Mouse (Mus musculus) midbrain, postnatal 0 days (tissue): ENCODE measurements at regions not wholly inside any gene's neighbourhood (a gene's known extent, or its start where the extent isn't known, plus 50 kb on each side); places are given as distances from the start of the nearest gene placed in this dataset.
A peak's percentile ranks its signal among the peaks of the same experiment; 100 is the strongest.

Source experiments
- ATAC-seq: fragments of 200-750 bp; cut with Nextera tagmentation; 2 replicates; pipeline ENCODE4 v1.8.0; 2017; ENCODE audit warnings: moderate number of reproducible peaks, mild to moderate bottlenecking, moderate TSS enrichment, moderate library complexity; ENCODE audit not compliant: low FRiP score
- DNase-seq: peaks from one replicate; pipeline ENCODE4 v3.0.0-alpha.2; 2015; ENCODE audit warnings: low spot score
- H3K27ac ChIP-seq: fragments of 300-500 bp; sonication (generic); 2 replicates; pipeline ENCODE4 v1.5.1; 2014; ENCODE audit warnings: low read depth, mild to moderate bottlenecking, low read length, mixed read lengths
- H3K27me3 ChIP-seq: fragments of 300-500 bp; sonication (generic); 2 replicates; pipeline ENCODE4 v1.6.1; 2014; ENCODE audit warnings: low read length, control low read depth, mixed read lengths; ENCODE audit not compliant: insufficient read depth
- H3K36me3 ChIP-seq: fragments of 300-500 bp; sonication (generic); 2 replicates; pipeline ENCODE4 v1.6.1; 2014; ENCODE audit warnings: low read length, control low read depth, mixed read lengths; ENCODE audit not compliant: insufficient read depth
- H3K4me1 ChIP-seq: fragments of 300-500 bp; sonication (generic); 2 replicates; pipeline ENCODE4 v1.6.1; 2014; ENCODE audit warnings: mild to moderate bottlenecking, control low read depth, antibody characterized with exemption, low read length, mixed read lengths; ENCODE audit not compliant: insufficient read depth
- H3K4me2 ChIP-seq: fragments of 300-500 bp; sonication (generic); 2 replicates; pipeline ENCODE4 v1.6.1; 2014; ENCODE audit warnings: low read depth, mild to moderate bottlenecking, low read length, mixed read lengths; ENCODE audit not compliant: poor library complexity, severe bottlenecking
- H3K4me3 ChIP-seq: fragments of 300-500 bp; sonication (generic); 2 replicates; pipeline ENCODE4 v1.5.1; 2014; ENCODE audit warnings: low read depth, mild to moderate bottlenecking, low read length, moderate library complexity
- H3K9ac ChIP-seq: fragments of 300-500 bp; sonication (generic); replicated peaks from 2 replicates; pipeline ENCODE4 v1.6.1; 2014; ENCODE audit warnings: mild to moderate bottlenecking, low read length, moderate library complexity, mixed read lengths; ENCODE audit not compliant: poor library complexity, severe bottlenecking
- H3K9me3 ChIP-seq: fragments of 300-500 bp; sonication (generic); 2 replicates; pipeline ENCODE4 v1.6.1; 2016; ENCODE audit warnings: low read length, control low read depth
- CTCF ChIP-seq: IDR thresholded peaks from 2 replicates; pipeline ENCODE4 v1.5.1; 2016; ENCODE audit warnings: antibody characterized with exemption, mild to moderate bottlenecking
- WGBS: fragments of 180-500 bp; shearing (Covaris S2); extraction: QIAGEN DNeasy Blood & Tissue Kit; methylation state at CpG from one replicate; pipeline ENCODE4 v1.1.7; 2014; 5-methylcytosine and 5-hydroxymethylcytosine counted together

DNA sequence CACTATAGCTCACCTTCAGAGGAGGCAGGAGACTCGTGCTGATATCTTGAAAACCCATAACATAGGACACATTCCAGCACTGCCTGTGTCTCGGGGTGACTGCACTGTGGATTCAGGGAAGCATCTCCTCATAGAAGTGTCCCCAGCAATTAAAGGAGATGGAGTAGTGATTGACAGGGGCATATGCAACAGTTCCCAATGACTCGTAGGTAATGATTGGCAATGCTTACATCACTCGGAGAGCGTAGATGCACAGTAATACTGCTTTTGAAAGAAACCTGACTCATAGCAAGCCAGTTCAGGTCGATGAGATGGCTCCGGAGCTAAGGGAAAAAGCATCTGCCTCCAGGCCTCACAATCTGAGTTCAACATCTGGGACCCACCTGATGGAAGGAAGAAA, 352.7 kb downstream of the Gm49356 start:
- Histone ChIP-seq H3K4me3 (no peak overlapping the region), H3K4me1 (no peaks in the 10 kb centered on the region), H3K27me3 (no peaks in the 10 kb centered on the region), H3K4me2 (no peak overlapping the region), H3K36me3 (no peaks in the 10 kb centered on the region), H3K27ac (no peak overlapping the region), H3K9me3 (no peaks in the 10 kb centered on the region), H3K9ac (no peak overlapping the region)
- TF ChIP-seq CTCF, result no peak
- DNase-seq, result no peak
- ATAC-seq, result no peak
- WGBS, result 92% methylated on average over 7 of the region's 7 CpGs

DNA sequence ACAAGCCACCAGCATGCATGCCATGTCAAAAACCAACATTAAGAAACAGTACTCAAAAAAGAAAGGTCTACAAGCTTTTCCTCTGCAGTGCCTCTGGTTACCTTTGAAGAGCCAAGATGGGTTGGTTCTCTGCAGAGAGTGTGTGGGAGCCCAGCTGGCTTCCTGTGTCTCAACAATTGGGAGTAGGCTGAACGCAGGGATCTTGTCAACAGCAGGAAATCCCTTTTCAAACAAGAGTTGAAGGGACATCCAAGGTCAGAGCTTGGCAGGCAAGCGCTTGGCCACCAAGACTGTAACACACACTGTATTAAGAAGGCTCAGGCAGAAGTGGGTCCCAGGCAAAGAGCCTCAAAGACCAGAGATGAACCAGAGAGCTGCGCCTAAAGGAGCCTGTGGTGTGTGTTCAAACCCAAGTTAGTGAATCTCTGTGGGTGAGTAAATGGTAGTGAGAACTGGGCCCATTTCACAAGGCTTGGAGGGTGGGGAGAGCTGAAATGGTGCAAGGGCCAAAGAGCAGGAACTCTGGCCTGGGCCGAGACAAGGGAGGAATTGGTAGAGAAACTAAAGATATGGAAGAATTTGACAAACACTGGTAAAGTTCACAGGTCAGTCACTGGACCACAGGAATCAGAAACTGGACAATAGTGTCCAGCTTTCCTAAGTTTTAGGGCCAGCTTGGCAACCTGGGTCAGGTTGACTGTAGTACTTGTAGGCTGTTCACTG, 357.0 kb downstream of the Gm49356 start:
- WGBS, result 71% methylated on average over 4 of the region's 4 CpGs
- H3K36me3 ChIP-seq, result no peaks in the 10 kb centered on the region
- peak; percentile 2 for DNase-seq

DNA sequence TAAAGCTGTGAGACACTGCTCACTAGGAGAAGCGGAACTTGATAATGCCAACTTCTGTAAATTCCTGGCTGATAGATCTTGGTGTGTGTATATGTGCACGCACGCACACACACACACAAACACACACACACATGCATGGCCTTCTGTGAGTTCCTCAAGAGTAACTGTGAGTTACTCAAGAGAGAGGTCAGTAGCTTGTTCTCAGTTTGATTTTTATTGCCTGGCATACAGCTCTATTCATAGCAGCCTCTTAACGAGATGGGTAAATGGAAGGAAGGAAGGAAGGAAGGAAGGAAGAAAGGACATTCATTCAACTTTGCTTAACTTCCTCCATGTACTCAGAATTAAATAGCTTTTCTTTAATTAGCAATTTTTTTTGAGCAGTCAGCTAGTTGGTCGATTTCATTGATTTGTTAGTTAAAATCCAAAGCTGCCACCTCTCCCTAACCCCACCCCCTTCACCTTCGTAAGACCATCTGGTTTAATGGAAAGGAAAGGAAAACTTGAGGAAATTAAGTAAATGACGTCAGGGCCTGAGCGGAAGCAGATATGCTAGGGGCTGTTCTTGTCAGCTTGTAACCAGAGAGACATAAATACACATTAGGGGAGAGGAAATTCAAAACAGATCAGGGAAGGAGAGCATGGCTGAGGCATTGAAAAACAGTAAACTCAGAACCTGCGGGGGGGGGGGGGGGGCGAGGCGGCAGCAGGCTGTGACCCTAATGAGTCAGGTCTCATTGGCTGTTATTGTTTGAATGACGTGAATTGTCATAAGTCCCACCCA, 359.6 kb downstream of the Gm49356 start:
- H3K36me3 ChIP-seq, result no peaks in the 10 kb centered on the region
- H3K27ac ChIP-seq, result no peak overlapping the region
- H3K4me1 ChIP-seq, result no peaks in the 10 kb centered on the region
- H3K4me2 ChIP-seq, result no peak overlapping the region
- H3K9ac ChIP-seq, result no peak overlapping the region
- 74% methylated on average over 11 of the region's 12 CpGs for WGBS
- H3K9me3 ChIP-seq, result no peaks in the 10 kb centered on the region
- DNase-seq (no peak), ATAC-seq (no peak)
- no peak for TF ChIP-seq CTCF
- H3K4me3 ChIP-seq, result no peak overlapping the region
- H3K27me3 ChIP-seq, result no peaks in the 10 kb centered on the region

More for the DNA sequence above, 357.0 kb downstream of the Gm49356 start:
- no peak for TF ChIP-seq CTCF
- H3K4me3 ChIP-seq, result no peak overlapping the region
- no peaks in the 10 kb centered on the region for H3K9me3 ChIP-seq
- H3K9ac ChIP-seq, result no peak overlapping the region
- H3K27ac ChIP-seq, result no peak overlapping the region
- no peak for ATAC-seq
- H3K4me1 ChIP-seq, result no peaks in the 10 kb centered on the region
- no peak overlapping the region for H3K4me2 ChIP-seq
- no peaks in the 10 kb centered on the region for H3K27me3 ChIP-seq

DNA sequence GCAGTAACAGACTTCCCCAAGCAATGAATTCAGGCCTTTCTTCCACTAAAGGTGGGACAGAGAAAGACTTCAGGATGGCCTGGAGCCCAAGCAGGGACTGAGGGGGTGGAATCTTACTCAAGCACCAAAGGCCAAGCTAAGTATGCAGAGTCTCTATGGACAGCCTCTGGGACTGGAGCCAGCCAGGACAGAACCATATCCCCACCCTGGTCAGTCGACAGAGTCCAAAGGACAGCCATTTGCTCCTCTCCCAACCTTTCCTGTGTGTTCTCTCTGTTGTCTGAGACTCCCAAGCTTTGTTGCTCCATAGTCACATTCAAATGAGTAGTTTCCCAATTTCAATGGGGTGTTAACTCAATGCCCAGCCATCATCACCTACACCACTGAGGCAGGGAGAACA, 372.3 kb downstream of the Gm49356 start:
- TF ChIP-seq CTCF, result no peak
- no peak overlapping the region for H3K27ac ChIP-seq
- no peaks in the 10 kb centered on the region for H3K27me3 ChIP-seq
- no peaks in the 10 kb centered on the region for H3K4me1 ChIP-seq
- H3K4me3 ChIP-seq, result no peak overlapping the region
- WGBS, result 74% methylated on average over 1 of the region's 1 CpGs
- H3K9me3 ChIP-seq, result no peaks in the 10 kb centered on the region
- no peak overlapping the region for H3K9ac ChIP-seq
- DNase-seq (no peak), ATAC-seq (no peak)
- H3K4me2 ChIP-seq, result no peak overlapping the region
- H3K36me3 ChIP-seq, result no peaks in the 10 kb centered on the region

DNA sequence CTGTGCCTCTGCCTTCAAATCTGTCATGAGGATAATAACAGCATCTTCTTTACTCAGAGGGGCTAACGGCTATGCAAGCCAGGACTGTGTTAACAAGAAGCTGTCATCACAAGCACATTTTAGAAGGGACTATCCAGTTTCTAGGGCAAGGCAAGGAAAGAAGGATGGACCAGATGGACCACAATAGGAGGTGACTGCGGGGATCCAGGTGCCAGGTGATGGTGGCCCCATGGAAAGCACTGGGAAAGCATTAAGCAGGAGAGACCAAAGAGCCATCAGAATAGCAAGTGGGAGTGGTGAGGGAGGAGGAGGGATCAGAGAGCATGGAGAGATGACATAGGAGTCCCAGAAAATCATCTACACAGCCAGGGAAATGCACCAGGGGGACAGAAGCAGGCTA, 373.3 kb downstream of the Gm49356 start:
- ATAC-seq, result no peak
- H3K27me3 ChIP-seq, result no peaks in the 10 kb centered on the region
- no peaks in the 10 kb centered on the region for H3K36me3 ChIP-seq
- no peak for TF ChIP-seq CTCF
- H3K4me2 ChIP-seq, result no peak overlapping the region
- no peak for DNase-seq
- no peak overlapping the region for H3K27ac ChIP-seq
- WGBS, result 81% methylated on average over 2 of the region's 2 CpGs
- H3K4me1 ChIP-seq, result no peaks in the 10 kb centered on the region
- H3K9me3 ChIP-seq, result no peaks in the 10 kb centered on the region
- H3K4me3 ChIP-seq, result no peak overlapping the region
- no peak overlapping the region for H3K9ac ChIP-seq
